Comparison of ENCODE assay signal across 11 mouse cellular contexts in the genomic region with DNA sequence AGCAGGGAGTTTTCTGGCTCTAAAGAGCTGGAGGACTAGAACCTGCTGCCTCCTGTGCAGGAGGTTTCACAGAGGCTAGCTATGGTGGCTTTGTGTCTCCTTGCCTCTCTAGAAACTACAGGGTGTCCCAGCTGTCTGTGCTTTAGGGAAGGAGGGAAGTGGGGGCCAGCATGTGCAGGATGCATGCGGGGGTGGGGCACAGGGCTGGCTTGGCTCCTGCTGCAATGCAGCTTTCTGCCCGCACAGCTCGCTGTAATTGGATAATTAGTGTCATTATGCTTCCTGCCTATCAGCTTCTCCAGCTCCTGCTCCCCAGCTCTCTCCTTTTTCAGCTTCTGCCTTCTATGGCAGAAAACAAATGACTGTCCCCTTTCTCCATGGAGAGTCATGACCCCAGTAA. TPM values are rescaled to one million over a fixed set of nuclear protein-coding genes. Genes with fewer than 3 reads are reported as not detected.
DNase-seq lines count a peak whose midpoint lies in the region; ATAC-seq lines count a peak whose summit lies in the region.
"Had no signal": no experiment of that assay in that cellular context is flagged by ENCODE, and none has a peak within 500 bp of the region (broad histone marks: within the 10 kb centered on the region; RNA-seq: fewer than 3 reads in every experiment).

No protein-coding gene starts in this region.

- no peak for DNase-seq in forebrain, embryonic 11.5 days (ENCODE audit: low spot score)
- peak; percentile 45 to 57 for DNase-seq in cerebellum, postnatal 25 days
- peak; percentile 16 to 18 for DNase-seq in frontal cortex, postnatal 14 days (ENCODE audit: low spot score in 2 of 2)
- peak; percentile 24 for DNase-seq in retina, embryonic 14.5 days (ENCODE audit: low spot score)
- DNase-seq in lung, postnatal 36 days, result no peak
- DNase-seq: adrenal gland, adult 2 months; liver had no signal

- H3K4me1 ChIP-seq in forebrain, embryonic 15.5 days, result 0 out of 2 replicates have a peak, but pooled peaks cover 5% of the 10 kb centered on the region
- H3K4me1 ChIP-seq in forebrain, embryonic 11.5 days (replicated peaks; ENCODE audit: control insufficient read depth, insufficient read depth, low read length), result no peaks in the 10 kb centered on the region
- no peaks in the 10 kb centered on the region for H3K4me1 ChIP-seq in kidney, embryonic 15.5 days

- H3K27ac ChIP-seq in forebrain, embryonic 15.5 days (replicated peaks), result no peak overlapping the region; the same call in 1 of the 2 replicates
- no peak overlapping the region for H3K27ac ChIP-seq in forebrain, embryonic 11.5 days (ENCODE audit: low read depth, low read length)
- no peak overlapping the region for H3K27ac ChIP-seq in kidney, embryonic 15.5 days

- peak; percentile 69 for ATAC-seq in forebrain, embryonic 15.5 days (replicated peaks)
- ATAC-seq in forebrain, embryonic 11.5 days (replicated peaks; ENCODE audit: low FRiP score), result no peak
- ATAC-seq in kidney, embryonic 15.5 days (replicated peaks; ENCODE audit: low FRiP score), result no peak
- ATAC-seq: CD4-positive, CD25-positive, alpha-beta regulatory T cell, adult 4 months; midbrain, embryonic 16.5 days had no signal

- H3K27me3 ChIP-seq in forebrain, embryonic 15.5 days, result no peaks in the 10 kb centered on the region
- H3K27me3 ChIP-seq in forebrain, embryonic 11.5 days (ENCODE audit: control insufficient read depth, insufficient read depth, low read length), result no peaks in the 10 kb centered on the region
- H3K27me3 ChIP-seq in kidney, embryonic 15.5 days, result peaks cover 46% of the 10 kb centered on the region

- no peak overlapping the region for H3K9ac ChIP-seq in forebrain, embryonic 15.5 days (replicated peaks)
- H3K9ac ChIP-seq in forebrain, embryonic 11.5 days (ENCODE audit: low read length), result no peak overlapping the region
- no peak overlapping the region for H3K9ac ChIP-seq in kidney, embryonic 15.5 days

- H3K36me3 ChIP-seq in forebrain, embryonic 15.5 days, result no peaks in the 10 kb centered on the region
- no peaks in the 10 kb centered on the region for H3K36me3 ChIP-seq in forebrain, embryonic 11.5 days (ENCODE audit: control insufficient read depth, insufficient read depth, low read length)
- no peaks in the 10 kb centered on the region for H3K36me3 ChIP-seq in kidney, embryonic 15.5 days

- 16% methylated on average over 3 of the region's 3 CpGs for WGBS in forebrain, embryonic 15.5 days
- WGBS in forebrain, embryonic 11.5 days, result 27% methylated on average over 3 of the region's 3 CpGs
- 32% methylated on average over 3 of the region's 3 CpGs for WGBS in kidney, embryonic 15.5 days

- H3K4me3 ChIP-seq in forebrain, embryonic 15.5 days, result no peak overlapping the region
- H3K4me3 ChIP-seq in forebrain, embryonic 11.5 days (ENCODE audit: low read depth, low read length), result no peak overlapping the region
- H3K4me3 ChIP-seq in kidney, embryonic 15.5 days (replicated peaks), result no peak overlapping the region

- no peaks in the 10 kb centered on the region for H3K9me3 ChIP-seq in forebrain, embryonic 15.5 days
- H3K9me3 ChIP-seq in forebrain, embryonic 11.5 days (ENCODE audit: control insufficient read depth, low read length), result no peaks in the 10 kb centered on the region
- no peaks in the 10 kb centered on the region for H3K9me3 ChIP-seq in kidney, embryonic 15.5 days (replicated peaks)

- no peak overlapping the region for H3K4me2 ChIP-seq in forebrain, embryonic 15.5 days (replicated peaks)
- H3K4me2 ChIP-seq in forebrain, embryonic 11.5 days (ENCODE audit: low read depth, low read length, severe bottlenecking), result no peak overlapping the region
- H3K4me2 ChIP-seq in kidney, embryonic 15.5 days, result no peak overlapping the region

RNA-seq across cellular contexts. Expression of a gene that starts 10.0 kb away (rescaled TPM):
- 3.7 and 4.4 TPM in 2 replicates for polyA plus RNA-seq in forebrain, embryonic 15.5 days (2015; fragmentation: Nextera tagmentation; extraction: Ambion mirVana)
- polyA plus RNA-seq in forebrain, embryonic 11.5 days (2014; fragmentation: Nextera tagmentation; extraction: Ambion mirVana), result 0.11 and 0.15 TPM in 2 replicates
- 0.31 and 0.36 TPM in 2 replicates for polyA plus RNA-seq in kidney, embryonic 15.5 days (2015; fragmentation: Nextera tagmentation; extraction: Ambion mirVana)
- polyA plus RNA-seq: CD4-positive, CD25-positive, alpha-beta regulatory T cell, adult 4 months had no signal

RNA-seq across cellular contexts. Expression of a gene that starts 29.5 kb away (rescaled TPM):
- 12.8 and 13.4 TPM in 2 replicates for polyA plus RNA-seq in forebrain, embryonic 15.5 days (2015; fragmentation: Nextera tagmentation; extraction: Ambion mirVana)
- 28.6 and 32.2 TPM in 2 replicates for polyA plus RNA-seq in forebrain, embryonic 11.5 days (2014; fragmentation: Nextera tagmentation; extraction: Ambion mirVana)
- polyA plus RNA-seq in kidney, embryonic 15.5 days (2015; fragmentation: Nextera tagmentation; extraction: Ambion mirVana), result 90.8 and 96.4 TPM in 2 replicates
- polyA plus RNA-seq: CD4-positive, CD25-positive, alpha-beta regulatory T cell, adult 4 months had no signal

RNA-seq across cellular contexts. Expression of a gene that starts 54.1 kb away (rescaled TPM):
- 58.0 and 61.1 TPM in 2 replicates for polyA plus RNA-seq in forebrain, embryonic 15.5 days (2015; fragmentation: Nextera tagmentation; extraction: Ambion mirVana)
- 74.8 and 78.2 TPM in 2 replicates for polyA plus RNA-seq in forebrain, embryonic 11.5 days (2014; fragmentation: Nextera tagmentation; extraction: Ambion mirVana)
- polyA plus RNA-seq in kidney, embryonic 15.5 days (2015; fragmentation: Nextera tagmentation; extraction: Ambion mirVana), result 66.0 and 71.5 TPM in 2 replicates

Comparison
In these comparisons a context has a peak if more than half of its experiments do, and no peak if none do; other contexts are left out.
1. DNase-seq: peak in cerebellum, postnatal 25 days (2 of 2), frontal cortex, postnatal 14 days (2 of 2) and retina, embryonic 14.5 days (single experiment); none in forebrain, embryonic 11.5 days (single experiment) and lung, postnatal 36 days (single experiment).